Mouse (Mus musculus) lung, embryonic 16.5 days (tissue): ENCODE data around the gene Lrtm1. TPM values are rescaled to one million over a fixed set of nuclear protein-coding genes. Genes with fewer than 3 reads are reported as not detected.

Experiments used
- ATAC-seq: fragments of 200-750 bp; cut with Nextera tagmentation; 2 replicates; pipeline ENCODE4 v1.8.0; 2017; ENCODE audit warnings: low read depth, mild to moderate bottlenecking, moderate library complexity
- H3K27ac ChIP-seq: fragments of 300-500 bp; sonication (generic); 2 replicates; pipeline ENCODE4 v1.5.1; 2014; ENCODE audit warnings: mild to moderate bottlenecking, control low read depth, low read length
- H3K27me3 ChIP-seq: fragments of 300-500 bp; sonication (generic); 2 replicates; pipeline ENCODE4 v1.6.1; 2014; ENCODE audit warnings: low read depth, low read length, mixed read lengths; ENCODE audit not compliant: control insufficient read depth, insufficient read depth
- H3K36me3 ChIP-seq: fragments of 300-500 bp; sonication (generic); 2 replicates; pipeline ENCODE4 v1.6.1; 2014; ENCODE audit warnings: low read length; ENCODE audit not compliant: control insufficient read depth, insufficient read depth
- H3K4me1 ChIP-seq: fragments of 300-500 bp; sonication (generic); replicated peaks from 2 replicates; pipeline ENCODE4 v1.6.1; 2014; ENCODE audit warnings: low read length, mixed read lengths; ENCODE audit not compliant: control insufficient read depth, insufficient read depth
- H3K4me2 ChIP-seq: fragments of 300-500 bp; sonication (generic); 2 replicates; pipeline ENCODE4 v1.6.1; 2014; ENCODE audit warnings: low read depth, low read length, control low read depth
- H3K4me3 ChIP-seq: fragments of 300-500 bp; sonication (generic); 2 replicates; pipeline ENCODE4 v1.5.1; 2014; ENCODE audit warnings: mild to moderate bottlenecking, low read length, control low read depth
- H3K9ac ChIP-seq: fragments of 300-500 bp; sonication (generic); 2 replicates; pipeline ENCODE4 v1.6.1; 2014; ENCODE audit warnings: low read length, control low read depth
- H3K9me3 ChIP-seq: fragments of 300-500 bp; sonication (generic); 2 replicates; pipeline ENCODE4 v1.6.1; 2016; ENCODE audit warnings: low read length; ENCODE audit not compliant: control insufficient read depth
- WGBS: fragments of 180-500 bp; shearing (Covaris S2); extraction: QIAGEN DNeasy Blood & Tissue Kit; methylation state at CpG from one replicate; pipeline ENCODE4 v1.1.7; 2014; 5-methylcytosine and 5-hydroxymethylcytosine counted together
- polyA plus RNA-seq: library from polyadenylated mRNA; unstranded; fragments of >200 nt; fragmentation: Nextera tagmentation; extraction: Ambion mirVana; gene quantifications from 2 replicates; pipeline ENCODE4 v1.2.1, GENCODE M21; 2015

Lrtm1 gene
- 0.11 TPM in 2 replicates for polyA plus RNA-seq

DNA sequence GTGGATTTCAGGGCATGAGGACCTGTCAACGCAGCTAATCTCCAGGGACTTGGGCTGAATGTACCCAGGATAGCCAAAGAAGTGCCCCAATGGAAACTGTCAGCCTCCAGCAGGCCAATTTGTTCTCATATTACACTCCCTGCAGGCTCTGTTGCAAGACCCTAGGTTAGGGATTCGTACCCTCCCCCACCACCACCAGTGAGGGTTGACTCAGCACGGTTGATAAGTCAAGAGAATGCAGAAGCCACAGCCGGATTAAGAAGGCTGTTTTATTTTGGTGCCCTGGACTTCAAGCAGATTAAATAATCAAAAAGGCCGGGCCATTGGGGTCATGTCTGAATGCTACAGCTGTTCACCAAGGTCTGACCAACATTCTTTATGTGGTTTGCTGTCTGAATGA, at the start of gene Lrtm1:
Gene Lrtm1 (plus strand): TSS at position 326 of the 400 bp plus-strand sequence.
- Histone ChIP-seq H3K4me3 (no peak within 1 kb of the TSS), H3K27ac (no peak within 1 kb of the TSS)

DNA sequence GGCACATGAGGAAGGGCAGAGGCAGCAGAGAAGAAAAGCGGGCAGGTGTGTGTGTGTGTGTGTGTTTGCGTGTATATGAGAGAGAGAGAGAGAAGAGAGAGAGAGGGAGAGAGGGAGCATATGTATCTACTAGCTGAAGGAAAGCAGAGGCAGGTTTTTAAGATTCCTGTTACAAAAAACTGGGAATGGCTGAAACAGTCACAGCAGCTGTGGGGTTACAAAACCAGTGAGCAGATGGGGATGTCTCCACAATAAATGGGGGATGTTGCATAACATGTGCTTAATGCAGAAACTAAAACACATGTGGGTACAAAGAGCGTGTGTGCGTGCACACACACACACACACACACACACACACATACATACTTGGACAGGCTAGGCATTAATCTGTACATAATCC, 48.8 kb upstream of the Lrtm1 start:
- Histone ChIP-seq H3K4me3 (no peak overlapping the region), H3K9me3 (no peaks in the 10 kb centered on the region), H3K27ac (no peak overlapping the region), H3K4me2 (no peak overlapping the region), H3K4me1 (no peaks in the 10 kb centered on the region), H3K9ac (no peak overlapping the region), H3K27me3 (no peaks in the 10 kb centered on the region), H3K36me3 (no peaks in the 10 kb centered on the region)
- ATAC-seq, result no peak
- 79% methylated on average over 4 of the region's 4 CpGs for WGBS

More for the DNA sequence above, at the start of gene Lrtm1:
- Histone ChIP-seq H3K9me3 (no peaks in the 10 kb centered on the region), H3K36me3 (no peaks in the 10 kb centered on the region), H3K9ac (no peak within 1 kb of the TSS), H3K4me1 (no peaks in the 10 kb centered on the region), H3K27me3 (no peaks in the 10 kb centered on the region), H3K4me2 (no peak within 1 kb of the TSS)
- 12% methylated on average over 5 of the region's 5 CpGs for WGBS
- 0 out of 2 replicates have a peak, but pooled peaks have one; percentile 43 for ATAC-seq

DNA sequence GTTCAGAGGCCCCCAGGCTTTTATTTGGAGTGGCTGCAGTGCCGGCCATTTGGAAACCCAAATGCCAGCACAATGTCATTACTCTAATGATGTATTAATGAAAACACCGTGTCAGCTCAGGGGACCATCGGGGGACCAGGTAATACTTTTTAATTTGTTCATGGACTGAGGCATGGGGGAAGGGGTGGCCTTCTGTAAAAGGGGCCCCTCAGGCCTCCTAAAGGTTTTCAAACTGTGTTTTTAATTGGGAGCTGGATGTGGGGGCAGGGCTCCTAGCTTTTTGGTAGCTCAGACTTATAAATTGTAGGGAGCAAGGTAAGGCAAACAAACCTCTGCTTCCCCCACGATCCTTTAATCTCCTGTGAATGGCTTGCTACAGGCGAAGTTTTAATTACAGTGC, 45.4 kb upstream of the Lrtm1 start:
- Histone ChIP-seq H3K27me3 (no peaks in the 10 kb centered on the region), H3K4me2 (no peak overlapping the region), H3K4me3 (no peak overlapping the region), H3K9me3 (no peaks in the 10 kb centered on the region), H3K27ac (no peak overlapping the region), H3K4me1 (no peaks in the 10 kb centered on the region), H3K36me3 (no peaks in the 10 kb centered on the region), H3K9ac (no peak overlapping the region)
- WGBS, result 51% methylated on average over 5 of the region's 5 CpGs
- ATAC-seq, result no peak

DNA sequence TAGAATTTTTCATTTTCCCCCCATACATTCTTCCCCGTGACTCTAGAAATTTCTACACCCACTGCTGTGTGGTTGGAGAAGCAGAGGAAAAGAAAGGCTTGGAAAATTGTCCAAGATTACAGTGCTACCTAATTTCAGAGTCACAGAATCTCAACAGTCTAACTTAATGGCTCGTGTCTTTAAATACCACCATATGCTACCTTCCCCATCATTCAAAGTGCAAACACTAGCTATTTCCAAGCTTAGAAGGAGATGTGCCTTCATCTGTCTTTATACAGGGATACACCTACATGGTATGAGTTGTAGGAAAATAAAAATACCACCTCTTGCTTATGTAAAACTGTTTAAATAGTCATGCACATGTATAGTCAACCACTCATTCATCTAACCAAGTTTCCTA, 38.8 kb upstream of the Lrtm1 start:
- Histone ChIP-seq H3K4me1 (no peaks in the 10 kb centered on the region), H3K9me3 (no peaks in the 10 kb centered on the region), H3K36me3 (no peaks in the 10 kb centered on the region), H3K4me3 (no peak overlapping the region), H3K27me3 (no peaks in the 10 kb centered on the region), H3K9ac (no peak overlapping the region), H3K27ac (no peak overlapping the region), H3K4me2 (no peak overlapping the region)
- ATAC-seq, result no peak
- 89% methylated on average over 2 of the region's 2 CpGs for WGBS

DNA sequence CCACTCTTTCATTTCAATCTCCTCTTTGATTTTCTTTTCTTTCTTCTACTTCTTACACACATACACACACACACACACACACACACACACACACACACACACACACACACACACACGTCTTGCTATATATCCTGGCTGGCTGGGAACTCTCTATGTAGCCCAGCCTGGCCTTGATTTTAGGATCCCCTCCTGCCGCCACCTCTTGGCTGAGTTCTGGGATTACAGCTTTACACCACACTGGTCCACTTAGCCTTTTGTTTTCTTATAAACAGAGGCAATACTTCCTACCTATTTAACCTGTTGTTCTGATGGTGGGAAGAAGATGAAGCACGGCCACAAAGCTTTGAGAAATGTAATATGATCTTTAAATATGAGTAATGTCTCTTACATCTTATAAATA, 37.5 kb upstream of the Lrtm1 start:
- ATAC-seq, result no peak
- Histone ChIP-seq H3K4me3 (no peak overlapping the region), H3K27me3 (no peaks in the 10 kb centered on the region), H3K36me3 (no peaks in the 10 kb centered on the region), H3K4me2 (no peak overlapping the region), H3K9me3 (no peaks in the 10 kb centered on the region), H3K27ac (no peak overlapping the region), H3K4me1 (no peaks in the 10 kb centered on the region), H3K9ac (no peak overlapping the region)
- 24% methylated on average over 3 of the region's 3 CpGs for WGBS

DNA sequence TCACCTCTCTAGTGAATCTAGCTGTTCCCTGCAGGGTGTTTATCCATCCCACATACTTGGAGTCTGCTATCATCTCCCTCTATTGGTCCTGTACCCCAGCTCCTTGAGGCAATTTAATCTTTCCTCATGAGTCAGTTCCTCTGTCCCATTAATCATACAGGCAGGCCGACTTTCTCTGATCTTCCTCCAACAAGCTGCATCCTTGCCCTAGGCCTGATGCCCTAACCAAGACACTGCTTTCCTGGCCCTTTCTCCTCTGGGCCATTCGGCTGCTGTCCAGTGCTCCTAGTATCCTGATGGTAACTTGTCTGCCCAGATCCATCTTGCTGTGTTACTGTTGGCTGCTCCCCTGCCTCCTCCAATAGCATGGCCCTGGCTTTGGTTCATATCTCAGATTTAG, 33.7 kb upstream of the Lrtm1 start:
- no peak for ATAC-seq
- Histone ChIP-seq H3K4me2 (no peak overlapping the region), H3K9me3 (no peaks in the 10 kb centered on the region), H3K4me1 (no peaks in the 10 kb centered on the region), H3K27ac (no peak overlapping the region), H3K4me3 (no peak overlapping the region), H3K36me3 (no peaks in the 10 kb centered on the region), H3K9ac (no peak overlapping the region), H3K27me3 (no peaks in the 10 kb centered on the region)
- WGBS, result 47% methylated on average over 2 of the region's 2 CpGs

DNA sequence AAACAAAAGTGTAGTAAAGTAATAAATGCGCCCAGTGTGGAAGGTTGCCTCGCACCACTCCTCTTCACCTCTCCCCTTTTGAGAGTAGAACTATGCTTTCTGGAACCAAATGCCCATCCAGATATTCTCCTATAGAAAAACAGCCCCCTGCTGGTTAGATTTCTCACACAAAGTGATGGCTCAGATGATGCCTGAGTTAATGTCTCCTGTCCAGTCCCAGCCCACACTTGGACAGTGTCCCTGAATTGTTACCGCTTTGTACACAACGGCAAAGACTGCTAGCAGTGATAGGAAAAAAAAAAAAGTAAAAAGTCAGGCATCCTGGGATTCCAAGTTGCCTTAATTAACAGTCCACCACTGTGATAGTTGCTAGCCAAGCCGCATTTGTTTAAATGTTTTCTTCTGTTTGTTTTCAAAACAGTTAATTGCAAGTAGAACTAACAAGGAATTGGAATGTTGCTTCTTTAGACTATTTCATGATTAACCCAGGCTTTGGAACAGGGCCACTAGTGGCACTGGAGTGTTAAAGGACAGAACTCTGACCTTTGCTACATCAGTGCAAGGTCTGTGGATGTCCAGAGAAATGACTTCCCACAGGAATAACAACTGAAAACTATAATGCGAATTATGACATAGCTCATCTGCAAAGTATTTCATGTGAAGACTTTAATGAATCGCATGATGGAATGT, 29.7 kb upstream of the Lrtm1 start:
- no peak overlapping the region for H3K4me2 ChIP-seq
- 66% methylated on average over 7 of the region's 7 CpGs for WGBS
- no peak overlapping the region for H3K27ac ChIP-seq
- peak; percentile 68; the same call in 1 of the 2 replicates for ATAC-seq
- H3K27me3 ChIP-seq, result no peaks in the 10 kb centered on the region
- no peaks in the 10 kb centered on the region for H3K4me1 ChIP-seq
- H3K4me3 ChIP-seq, result no peak overlapping the region
- H3K9ac ChIP-seq, result no peak overlapping the region
- H3K36me3 ChIP-seq, result no peaks in the 10 kb centered on the region
- H3K9me3 ChIP-seq, result no peaks in the 10 kb centered on the region

DNA sequence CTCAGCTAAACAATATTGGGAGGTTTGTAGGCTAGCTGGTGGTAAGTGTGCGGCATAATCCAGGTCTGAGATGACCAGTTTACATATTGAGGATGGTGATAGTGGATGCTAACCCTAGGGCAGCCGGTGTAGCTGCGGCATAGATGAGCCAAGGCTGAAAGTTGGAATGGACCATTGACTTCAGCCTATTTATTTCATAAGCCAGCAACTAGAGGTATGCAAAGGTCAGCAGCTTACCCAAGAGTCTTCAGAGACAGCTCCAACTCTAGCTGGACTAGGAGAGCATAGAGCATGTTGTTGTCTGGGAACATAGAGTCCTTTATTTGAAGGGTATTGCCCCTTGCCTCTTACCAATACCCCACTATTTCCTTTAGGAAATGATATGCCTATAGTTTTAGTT, 21.4 kb upstream of the Lrtm1 start:
- Histone ChIP-seq H3K4me2 (no peak overlapping the region), H3K9ac (no peak overlapping the region), H3K27ac (no peak overlapping the region), H3K4me1 (no peaks in the 10 kb centered on the region), H3K4me3 (no peak overlapping the region), H3K36me3 (no peaks in the 10 kb centered on the region), H3K9me3 (no peaks in the 10 kb centered on the region), H3K27me3 (no peaks in the 10 kb centered on the region)
- WGBS, result 92% methylated on average over 3 of the region's 3 CpGs
- no peak for ATAC-seq

DNA sequence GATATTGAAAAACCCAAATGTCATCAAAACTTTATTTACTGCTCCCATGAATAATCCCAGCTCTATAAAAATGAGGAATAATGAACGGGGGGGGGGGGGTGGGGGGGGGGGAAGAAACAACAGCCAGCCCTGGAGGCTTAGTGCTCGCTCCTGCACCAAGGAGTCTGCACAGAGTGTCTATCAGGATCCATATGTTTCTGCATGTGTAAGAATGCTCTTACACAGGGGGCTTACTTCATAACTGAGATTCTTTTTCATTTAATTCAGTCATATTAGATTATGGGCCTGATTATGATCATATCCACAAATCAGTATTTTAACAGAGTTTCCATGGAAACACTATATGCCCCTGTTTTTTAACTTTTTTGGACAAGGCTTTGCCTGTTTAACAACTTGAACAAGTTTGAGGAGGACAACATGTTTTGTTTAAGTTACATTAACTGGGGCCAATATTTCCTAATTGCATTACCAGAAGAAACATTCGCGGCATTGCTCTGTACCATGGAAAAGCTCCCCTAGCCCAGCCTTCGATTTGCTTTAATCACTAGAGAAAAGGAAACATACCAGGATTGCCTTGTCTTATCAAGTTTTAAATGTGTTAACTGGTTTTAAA, 12.7 kb upstream of the Lrtm1 start:
- H3K9me3 ChIP-seq, result no peaks in the 10 kb centered on the region
- H3K4me1 ChIP-seq, result no peaks in the 10 kb centered on the region
- no peak for ATAC-seq
- no peak overlapping the region for H3K27ac ChIP-seq
- 88% methylated on average over 4 of the region's 5 CpGs for WGBS
- H3K36me3 ChIP-seq, result no peaks in the 10 kb centered on the region
- no peak overlapping the region for H3K4me2 ChIP-seq
- no peak overlapping the region for H3K9ac ChIP-seq
- H3K4me3 ChIP-seq, result no peak overlapping the region
- no peaks in the 10 kb centered on the region for H3K27me3 ChIP-seq
